Mouse (Mus musculus): ENCODE data around the gene Hmgn3. TPM values are rescaled to one million over a fixed set of nuclear protein-coding genes. Genes with fewer than 3 reads are reported as not detected.

Gene Hmgn3
- polyA plus RNA-seq, 1 experiment from 2014 or later: 142 TPM

DNA sequence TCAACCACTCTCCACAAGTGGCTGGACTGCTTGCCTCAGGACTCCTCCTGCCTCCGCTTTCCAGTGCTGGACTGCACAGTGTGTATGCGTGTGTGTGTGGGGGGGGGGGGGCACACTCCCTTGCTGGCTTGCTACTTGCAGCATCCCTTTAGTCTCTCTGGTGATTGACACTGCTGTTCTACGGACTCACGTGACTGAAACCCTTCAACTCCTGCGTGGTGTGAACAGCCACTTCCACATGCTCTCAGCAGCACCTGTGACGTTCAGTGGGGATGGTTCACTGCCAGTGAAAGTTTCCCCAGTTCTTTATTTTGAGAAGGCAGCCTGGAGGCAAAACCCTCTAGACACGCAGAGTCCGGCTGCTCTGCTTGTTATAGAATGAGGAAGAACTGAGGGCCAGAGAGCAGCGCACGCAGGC lies 32.7 kb downstream of the Hmgn3 start:
- no peak overlapping the region for H3K27ac ChIP-seq (replicated peaks)
- no peak overlapping the region for H3K4me2 ChIP-seq (replicated peaks)
- H3K9me3 ChIP-seq: no peaks in the 10 kb centered on the region
- no peak overlapping the region for H3K9ac ChIP-seq (replicated peaks)
- no peaks in the 10 kb centered on the region for H3K27me3 ChIP-seq
- no peaks in the 10 kb centered on the region for H3K36me3 ChIP-seq
- 0 out of 2 replicates have a peak, but pooled peaks have one; percentile 41 for ATAC-seq (ENCODE audit: low FRiP score, low read depth)
- no peaks in the 10 kb centered on the region for H3K4me1 ChIP-seq
- 89% methylated on average over 10 of the region's 10 CpGs for WGBS
- no peak overlapping the region for H3K4me3 ChIP-seq

DNA sequence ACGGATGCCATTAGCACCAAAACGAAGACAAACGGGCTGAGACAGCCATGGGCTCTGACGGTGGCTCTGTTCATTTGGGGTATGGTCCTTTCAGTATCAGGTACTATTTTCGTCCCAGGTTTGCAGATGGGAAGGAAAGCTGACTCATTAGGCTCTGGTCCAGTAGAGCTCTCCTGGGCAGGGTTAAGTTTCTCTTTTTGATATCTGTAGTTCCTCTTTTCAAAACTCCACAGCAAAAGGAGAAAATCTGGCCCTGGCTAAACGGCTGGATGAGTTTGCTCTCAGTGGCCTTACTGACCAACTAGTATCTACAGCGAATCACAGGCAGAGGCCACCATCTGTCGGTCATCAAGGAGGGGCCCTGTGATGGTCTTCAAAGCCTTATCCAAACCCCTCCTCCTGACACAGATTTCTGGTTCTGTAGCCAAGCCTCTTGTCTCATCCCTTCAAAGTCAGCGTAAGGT lies 34.1 kb downstream of the Hmgn3 start:
- WGBS: 85% methylated on average over 9 of the region's 9 CpGs

DNA sequence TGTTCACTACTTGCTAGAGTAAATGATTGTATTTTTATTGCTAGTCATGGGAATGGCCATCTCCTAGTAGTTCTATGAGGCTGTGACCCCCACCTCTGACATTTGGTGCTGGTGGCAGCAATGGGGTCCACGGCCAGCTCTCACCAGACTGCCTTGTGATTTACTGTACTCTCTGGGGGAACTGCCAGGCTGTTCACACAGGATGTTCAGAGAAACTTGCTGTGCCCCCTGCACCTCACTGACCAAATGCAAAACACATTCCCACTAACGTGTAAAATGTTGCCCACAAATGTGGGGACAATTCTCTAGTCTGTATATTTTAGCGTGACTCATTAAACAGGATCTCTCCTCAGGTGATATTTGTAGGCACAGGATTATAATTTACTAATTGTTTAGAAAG lies 34.7 kb downstream of the Hmgn3 start:
- Histone ChIP-seq H3K27me3 (no peaks in the 10 kb centered on the region), H3K4me3 (no peak overlapping the region), H3K36me3 (no peaks in the 10 kb centered on the region), H3K27ac (replicated peaks) (no peak overlapping the region), H3K4me1 (no peaks in the 10 kb centered on the region), H3K4me2 (replicated peaks) (no peak overlapping the region), H3K9ac (replicated peaks) (no peak overlapping the region), H3K9me3 (no peaks in the 10 kb centered on the region)
- WGBS: 90% methylated on average over 3 of the region's 3 CpGs
- ATAC-seq (ENCODE audit: low FRiP score, low read depth): no peak

More for the DNA sequence above, 34.1 kb downstream of the Hmgn3 start:
- Histone ChIP-seq H3K27me3 (no peaks in the 10 kb centered on the region), H3K4me1 (no peaks in the 10 kb centered on the region), H3K27ac (replicated peaks) (no peak overlapping the region), H3K4me2 (replicated peaks) (no peak overlapping the region), H3K4me3 (no peak overlapping the region), H3K36me3 (no peaks in the 10 kb centered on the region), H3K9ac (replicated peaks) (no peak overlapping the region), H3K9me3 (no peaks in the 10 kb centered on the region)
- ATAC-seq (ENCODE audit: low FRiP score, low read depth): no peak

DNA sequence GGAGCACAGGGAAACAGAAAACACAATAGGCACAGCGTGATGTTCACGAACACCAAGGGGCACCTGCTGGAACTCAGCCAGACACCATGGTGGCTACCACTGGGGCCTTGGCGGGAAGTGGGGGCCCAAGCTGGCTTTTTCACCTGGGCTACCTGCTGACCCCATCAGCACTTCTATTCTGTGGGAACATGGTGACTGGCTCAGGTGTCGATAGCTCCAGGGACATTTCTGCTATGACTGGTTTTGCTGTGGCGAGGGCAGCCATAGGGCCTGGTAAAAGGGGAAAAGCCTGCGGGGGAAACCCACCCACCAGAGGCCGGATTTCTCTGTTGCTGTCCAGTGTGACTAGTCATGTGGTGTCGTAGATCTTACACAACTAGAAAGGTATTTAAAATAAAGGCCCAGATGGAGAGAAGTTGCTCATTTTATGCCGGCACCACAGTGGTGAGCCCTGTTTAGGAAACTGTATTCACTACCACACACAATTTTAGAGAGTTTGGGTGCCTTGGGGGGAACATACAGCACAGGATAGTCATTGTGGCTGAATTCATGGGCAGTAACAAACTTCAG lies 35.3 kb downstream of the Hmgn3 start:
- Histone ChIP-seq H3K4me1 (no peaks in the 10 kb centered on the region), H3K4me3 (no peak overlapping the region), H3K9ac (replicated peaks) (no peak overlapping the region), H3K27ac (replicated peaks) (no peak overlapping the region), H3K4me2 (replicated peaks) (no peak overlapping the region), H3K27me3 (no peaks in the 10 kb centered on the region), H3K9me3 (no peaks in the 10 kb centered on the region), H3K36me3 (no peaks in the 10 kb centered on the region)
- 87% methylated on average over 9 of the region's 9 CpGs for WGBS
- no peak for ATAC-seq (ENCODE audit: low FRiP score, low read depth)

DNA sequence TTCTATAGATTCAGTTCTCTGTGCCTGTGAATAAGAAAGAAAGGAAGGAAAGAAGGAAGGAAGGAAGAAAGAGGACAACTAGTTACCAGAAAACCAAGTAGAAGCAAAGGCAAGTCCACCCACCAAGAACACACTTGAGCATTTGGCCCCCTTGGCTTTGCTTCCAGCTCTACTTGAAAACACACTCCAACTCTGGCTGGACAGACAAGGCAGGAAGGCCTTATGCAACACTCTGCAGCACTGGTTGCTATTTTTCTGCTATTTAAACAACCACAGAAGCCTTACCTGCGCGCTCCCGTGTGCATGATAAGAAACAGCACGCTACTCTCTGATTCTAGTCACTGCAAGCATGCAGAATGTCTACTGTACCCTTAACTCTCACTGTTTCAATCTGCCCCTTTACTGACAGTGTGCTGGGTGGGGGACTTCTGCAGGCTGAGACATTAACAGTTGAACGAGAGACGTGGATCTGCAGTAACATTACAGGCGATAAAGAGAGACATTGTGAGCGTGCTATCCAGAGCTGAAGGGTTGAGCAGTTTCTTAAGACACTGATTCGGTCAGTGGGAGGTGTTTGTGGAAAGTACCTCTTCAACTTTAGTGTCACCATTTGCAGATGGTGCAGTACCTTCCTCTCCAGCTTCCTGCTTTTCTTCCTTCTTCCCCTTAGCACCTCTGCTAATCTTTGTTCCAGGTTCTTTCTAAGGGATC lies 35.9 kb downstream of the Hmgn3 start:
- Histone ChIP-seq H3K4me1 (no peaks in the 10 kb centered on the region), H3K27ac (replicated peaks) (no peak overlapping the region), H3K27me3 (no peaks in the 10 kb centered on the region), H3K4me3 (no peak overlapping the region), H3K9me3 (no peaks in the 10 kb centered on the region), H3K36me3 (no peaks in the 10 kb centered on the region), H3K9ac (replicated peaks) (no peak overlapping the region), H3K4me2 (replicated peaks) (no peak overlapping the region)
- WGBS: 92% methylated on average over 9 of the region's 9 CpGs
- ATAC-seq (ENCODE audit: low FRiP score, low read depth): no peak

DNA sequence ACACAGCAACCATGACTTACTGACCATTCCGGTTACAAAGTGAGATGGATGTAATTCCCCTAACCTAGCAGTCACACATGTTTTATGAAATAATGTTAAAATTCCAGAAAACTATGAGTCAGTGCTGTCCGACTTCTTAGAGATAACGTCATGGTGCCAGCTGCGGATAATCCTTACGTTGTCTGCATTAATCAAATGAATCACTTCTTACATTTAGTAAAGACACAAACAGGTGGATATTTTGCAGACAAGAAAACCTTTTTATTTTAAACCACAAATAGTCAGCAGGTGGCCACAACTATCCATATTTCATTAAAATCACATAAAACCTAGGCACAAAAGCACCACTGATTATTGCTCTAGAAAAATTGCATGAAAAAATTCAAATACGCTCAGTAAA lies 36.8 kb downstream of the Hmgn3 start:
- 93% methylated on average over 6 of the region's 6 CpGs for WGBS

DNA sequence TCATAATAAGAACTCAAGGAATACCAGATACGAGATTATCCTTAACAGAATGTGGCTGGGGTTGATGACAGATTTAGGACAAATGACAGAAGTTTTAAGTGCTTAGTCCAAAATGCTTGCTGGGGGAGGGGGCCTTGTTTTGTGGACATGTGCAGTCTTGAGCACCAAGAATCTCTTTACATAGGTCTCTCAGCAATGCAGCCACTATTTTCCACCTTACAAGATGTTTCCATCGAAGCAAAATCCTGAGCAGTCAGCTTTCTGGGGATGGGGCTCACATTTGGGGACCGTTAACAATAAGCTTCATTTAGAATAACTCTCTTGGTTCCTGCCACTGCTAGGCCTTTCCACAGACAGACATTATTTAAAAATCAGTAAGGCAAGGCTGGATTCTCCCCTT lies 37.7 kb downstream of the Hmgn3 start:
- Histone ChIP-seq H3K36me3 (no peaks in the 10 kb centered on the region), H3K4me3 (no peak overlapping the region), H3K9ac (replicated peaks) (no peak overlapping the region), H3K27ac (replicated peaks) (no peak overlapping the region), H3K4me1 (no peaks in the 10 kb centered on the region), H3K9me3 (no peaks in the 10 kb centered on the region), H3K27me3 (no peaks in the 10 kb centered on the region), H3K4me2 (replicated peaks) (no peak overlapping the region)
- 81% methylated on average over 3 of the region's 3 CpGs for WGBS
- ATAC-seq (ENCODE audit: low FRiP score, low read depth): no peak

More for the DNA sequence above, 36.8 kb downstream of the Hmgn3 start:
- Histone ChIP-seq H3K4me1 (no peaks in the 10 kb centered on the region), H3K36me3 (no peaks in the 10 kb centered on the region), H3K27me3 (no peaks in the 10 kb centered on the region), H3K9ac (replicated peaks) (no peak overlapping the region), H3K27ac (replicated peaks) (no peak overlapping the region), H3K9me3 (no peaks in the 10 kb centered on the region), H3K4me2 (replicated peaks) (no peak overlapping the region), H3K4me3 (no peak overlapping the region)
- no peak for ATAC-seq (ENCODE audit: low FRiP score, low read depth)

DNA sequence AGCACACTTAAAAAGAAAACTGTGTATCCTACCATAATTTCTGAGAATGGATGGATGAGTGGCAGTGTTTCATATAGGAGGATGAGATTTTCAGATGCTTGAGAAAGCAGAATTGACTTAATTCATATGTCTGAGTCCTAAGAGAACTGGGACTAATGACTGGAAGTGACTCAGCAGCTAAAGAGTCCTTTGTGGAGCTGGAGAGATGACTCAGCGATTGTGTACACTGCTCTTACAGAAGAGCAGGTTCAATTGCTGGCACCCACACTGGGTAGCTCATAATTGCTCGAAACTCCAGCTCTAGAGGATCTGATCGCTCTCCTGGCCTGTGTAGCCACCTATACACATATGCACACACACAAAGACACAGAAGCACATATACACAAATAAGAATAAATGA lies 42.7 kb downstream of the Hmgn3 start:
- Histone ChIP-seq H3K4me2 (replicated peaks) (no peak overlapping the region), H3K27me3 (no peaks in the 10 kb centered on the region), H3K9me3 (no peaks in the 10 kb centered on the region), H3K27ac (replicated peaks) (no peak overlapping the region), H3K4me1 (0 out of 2 replicates have a peak, but pooled peaks cover 4% of the 10 kb centered on the region), H3K4me3 (no peak overlapping the region), H3K36me3 (no peaks in the 10 kb centered on the region), H3K9ac (replicated peaks) (no peak overlapping the region)
- 92% methylated on average over 3 of the region's 3 CpGs for WGBS
- no peak for ATAC-seq (ENCODE audit: low FRiP score, low read depth)

DNA sequence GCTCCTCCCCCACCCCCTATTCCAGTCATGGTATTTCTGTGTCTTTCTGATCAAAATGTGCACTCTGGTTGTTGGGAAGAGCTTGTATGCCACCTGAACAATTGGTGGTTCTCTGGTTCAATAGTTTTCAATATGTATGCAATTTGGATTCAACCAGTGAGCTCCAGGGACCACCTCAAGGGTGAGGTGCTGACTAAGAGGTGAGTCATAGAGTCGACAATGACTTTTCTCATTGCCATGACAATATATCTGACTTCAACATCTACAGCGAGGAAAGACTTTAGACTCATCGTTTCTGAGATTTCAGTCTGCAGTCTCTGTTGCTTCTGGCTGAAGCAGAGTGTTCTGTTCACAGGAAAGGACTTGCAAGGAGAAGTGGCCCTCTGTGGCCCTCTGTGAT lies 44.8 kb downstream of the Hmgn3 start:
- WGBS: 88% methylated on average over 3 of the region's 3 CpGs
- Histone ChIP-seq H3K9ac (replicated peaks) (no peak overlapping the region), H3K27me3 (no peaks in the 10 kb centered on the region), H3K4me2 (replicated peaks) (no peak overlapping the region), H3K4me1 (peaks cover 8% of the 10 kb centered on the region; the same call in 1 of the 2 replicates), H3K4me3 (no peak overlapping the region), H3K9me3 (no peaks in the 10 kb centered on the region), H3K36me3 (no peaks in the 10 kb centered on the region), H3K27ac (replicated peaks) (no peak overlapping the region)
- no peak for ATAC-seq (ENCODE audit: low FRiP score, low read depth)

DNA sequence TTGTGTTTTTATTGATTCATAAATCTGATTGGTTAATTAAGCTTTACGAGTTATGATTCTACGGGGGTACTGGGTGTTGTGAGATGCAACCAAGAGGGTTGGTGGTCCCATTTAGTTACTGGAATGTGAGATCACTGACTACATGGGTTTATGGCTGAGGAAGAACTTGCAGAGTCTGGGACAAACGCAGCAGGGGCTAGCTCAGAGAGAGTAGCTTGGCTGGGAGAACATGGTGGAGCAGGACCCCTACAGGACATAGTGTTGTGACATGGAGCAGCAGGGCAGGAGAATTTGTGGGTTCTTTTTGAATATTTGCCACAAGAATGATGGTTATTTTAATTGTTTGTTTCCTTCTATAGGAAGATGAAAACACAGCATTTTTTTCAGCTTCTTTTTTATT lies 45.7 kb downstream of the Hmgn3 start:
- Histone ChIP-seq H3K36me3 (no peaks in the 10 kb centered on the region), H3K9ac (replicated peaks) (no peak overlapping the region), H3K27me3 (no peaks in the 10 kb centered on the region), H3K27ac (replicated peaks) (no peak overlapping the region), H3K9me3 (no peaks in the 10 kb centered on the region), H3K4me1 (peaks cover 8% of the 10 kb centered on the region; the same call in 1 of the 2 replicates), H3K4me2 (replicated peaks) (no peak overlapping the region), H3K4me3 (no peak overlapping the region)
- 85% methylated on average over 3 of the region's 3 CpGs for WGBS
- ATAC-seq (ENCODE audit: low FRiP score, low read depth): no peak

DNA sequence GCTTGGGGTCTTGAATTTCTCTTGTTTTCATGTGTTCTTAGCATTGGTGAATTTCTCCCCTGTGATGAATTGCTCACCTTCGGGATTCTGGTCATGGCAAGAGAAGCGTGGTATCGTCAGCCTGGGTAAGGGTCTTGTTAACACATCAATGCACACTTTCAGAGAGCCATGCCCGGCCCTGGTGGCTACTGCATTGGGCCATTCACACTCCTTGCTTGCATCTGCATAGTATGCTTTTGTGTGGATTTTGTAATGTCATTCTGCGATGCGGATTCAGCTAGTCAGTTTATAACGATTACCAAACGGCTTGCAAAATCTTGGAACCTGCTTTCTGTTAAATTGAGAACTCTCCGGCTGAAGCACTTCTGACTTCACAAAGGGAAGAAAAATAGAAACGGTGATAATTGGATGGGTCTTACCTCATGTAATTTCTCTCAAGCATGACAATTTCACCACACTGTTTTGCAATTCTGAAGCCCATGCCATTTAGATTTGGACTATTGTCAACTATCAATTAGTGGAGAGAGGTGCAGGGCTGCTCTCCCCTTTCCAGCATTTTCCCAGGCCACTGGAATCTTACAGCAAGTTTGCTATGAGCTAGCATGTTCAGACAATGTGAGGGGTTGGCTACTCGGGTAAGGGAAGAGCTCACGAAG lies 47.7 kb downstream of the Hmgn3 start:
- no peaks in the 10 kb centered on the region for H3K27me3 ChIP-seq
- no peaks in the 10 kb centered on the region for H3K9me3 ChIP-seq
- no peak overlapping the region for H3K4me3 ChIP-seq
- no peak overlapping the region for H3K27ac ChIP-seq (replicated peaks)
- H3K36me3 ChIP-seq: no peaks in the 10 kb centered on the region
- 62% methylated on average over 12 of the region's 12 CpGs for WGBS
- H3K9ac ChIP-seq (replicated peaks): no peak overlapping the region
- peaks cover 8% of the 10 kb centered on the region; the same call in 1 of the 2 replicates for H3K4me1 ChIP-seq
- no peak overlapping the region for H3K4me2 ChIP-seq (replicated peaks)
- peak; percentile 47; the same call in 1 of the 2 replicates for ATAC-seq (ENCODE audit: low FRiP score, low read depth)

DNA sequence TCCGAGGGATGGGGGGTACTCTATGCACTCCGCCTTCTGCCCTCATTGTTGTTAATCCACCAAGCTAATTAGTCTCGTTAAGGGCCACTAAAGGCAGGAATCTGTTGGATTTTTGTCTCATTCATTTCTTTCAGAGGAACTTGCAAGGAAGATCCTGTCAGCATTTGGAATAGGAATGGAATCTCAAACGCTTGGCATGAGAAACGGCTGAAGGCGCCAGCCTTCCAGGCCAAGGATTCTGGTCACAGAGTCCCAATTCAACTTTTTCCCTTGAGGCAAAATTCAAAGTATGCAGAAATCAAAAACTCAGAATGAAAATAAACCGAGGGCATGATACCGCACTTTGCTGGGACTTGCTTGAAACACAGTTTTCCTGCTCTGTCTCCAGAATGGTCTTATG lies 48.7 kb downstream of the Hmgn3 start:
- H3K9me3 ChIP-seq: no peaks in the 10 kb centered on the region
- no peaks in the 10 kb centered on the region for H3K36me3 ChIP-seq
- 57% methylated on average over 8 of the region's 8 CpGs for WGBS
- H3K4me1 ChIP-seq: peaks cover 8% of the 10 kb centered on the region; the same call in 1 of the 2 replicates
- ATAC-seq (ENCODE audit: low FRiP score, low read depth): no peak
- H3K27me3 ChIP-seq: no peaks in the 10 kb centered on the region
- H3K4me3 ChIP-seq: no peak overlapping the region
- H3K27ac ChIP-seq (replicated peaks): no peak overlapping the region
- H3K4me2 ChIP-seq (replicated peaks): no peak overlapping the region
- no peak overlapping the region for H3K9ac ChIP-seq (replicated peaks)
